Mouse (Mus musculus) limb, embryonic 12.5 days (tissue): ENCODE measurements at regions not wholly inside any gene's neighbourhood (a gene's known extent, or its start where the extent isn't known, plus 50 kb on each side); places are given as distances from the start of the nearest gene placed in this dataset.
A peak's percentile ranks its signal among the peaks of the same experiment; 100 is the strongest.

Source experiments
- ATAC-seq: fragments of 200-750 bp; cut with Nextera tagmentation; 2 replicates; pipeline ENCODE4 v1.8.0; 2017; ENCODE audit warnings: low read depth, moderate TSS enrichment; ENCODE audit not compliant: insufficient number of reproducible peaks, insufficient read depth, low FRiP score, low TSS enrichment
- H3K27ac ChIP-seq: fragments of 300-500 bp; sonication (generic); 2 replicates; pipeline ENCODE4 v1.5.1; 2016; ENCODE audit warnings: mild to moderate bottlenecking, moderate library complexity
- H3K27me3 ChIP-seq: fragments of 300-500 bp; sonication (generic); 2 replicates; pipeline ENCODE4 v1.6.1; 2016; ENCODE audit warnings: mild to moderate bottlenecking, moderate library complexity
- H3K36me3 ChIP-seq: fragments of 300-500 bp; sonication (generic); 2 replicates; pipeline ENCODE4 v1.6.1; 2016; ENCODE audit warnings: mild to moderate bottlenecking, moderate library complexity
- H3K4me1 ChIP-seq: fragments of 300-500 bp; sonication (generic); replicated peaks from 2 replicates; pipeline ENCODE4 v1.6.1; 2016
- H3K4me2 ChIP-seq: fragments of 300-500 bp; sonication (generic); 2 replicates; pipeline ENCODE4 v1.6.1; 2016; ENCODE audit warnings: mild to moderate bottlenecking, moderate library complexity
- H3K4me3 ChIP-seq: fragments of 300-500 bp; sonication (generic); replicated peaks from 2 replicates; pipeline ENCODE4 v1.5.1; 2016; ENCODE audit warnings: mild to moderate bottlenecking
- H3K9ac ChIP-seq: fragments of 300-500 bp; sonication (generic); replicated peaks from 2 replicates; pipeline ENCODE4 v1.6.1; 2016; ENCODE audit warnings: mild to moderate bottlenecking, moderate library complexity
- H3K9me3 ChIP-seq: fragments of 300-500 bp; sonication (generic); 2 replicates; pipeline ENCODE4 v1.6.1; 2016; ENCODE audit warnings: mild to moderate bottlenecking, moderate library complexity
- whole genome bisulfite sequencing: fragments of 180-500 bp; shearing (Covaris S2); methylation state at CpG from one replicate; pipeline ENCODE4 v1.1.7; 2016; 5-methylcytosine and 5-hydroxymethylcytosine counted together

DNA sequence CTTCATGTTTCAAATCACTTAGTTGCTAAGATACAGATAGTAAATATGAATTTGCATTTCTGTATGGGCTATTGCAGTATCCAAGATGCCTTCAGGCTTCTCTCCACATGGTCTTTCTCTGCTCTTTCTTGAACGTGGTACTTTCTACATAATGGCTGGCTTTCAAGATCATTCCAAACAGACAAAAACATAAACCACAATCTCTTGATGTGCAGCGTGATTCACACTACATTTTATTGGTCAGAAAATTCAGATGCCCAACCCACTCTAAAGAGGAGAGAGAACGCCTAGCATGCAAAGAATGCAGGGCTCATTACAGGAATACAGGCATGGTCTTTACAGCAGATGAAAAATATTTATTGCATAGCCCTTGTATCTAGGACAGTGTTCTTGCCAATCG lies 235.2 kb downstream of the Papss1 start:
- Histone ChIP-seq H3K9ac (no peak overlapping the region), H3K4me3 (no peak overlapping the region), H3K4me2 (no peak overlapping the region), H3K36me3 (no peaks in the 10 kb centered on the region), H3K4me1 (no peaks in the 10 kb centered on the region), H3K27me3 (no peaks in the 10 kb centered on the region), H3K9me3 (no peaks in the 10 kb centered on the region), H3K27ac (no peak overlapping the region)
- 73% methylated on average over 4 of the region's 4 CpGs for WGBS
- no peak for ATAC-seq

DNA sequence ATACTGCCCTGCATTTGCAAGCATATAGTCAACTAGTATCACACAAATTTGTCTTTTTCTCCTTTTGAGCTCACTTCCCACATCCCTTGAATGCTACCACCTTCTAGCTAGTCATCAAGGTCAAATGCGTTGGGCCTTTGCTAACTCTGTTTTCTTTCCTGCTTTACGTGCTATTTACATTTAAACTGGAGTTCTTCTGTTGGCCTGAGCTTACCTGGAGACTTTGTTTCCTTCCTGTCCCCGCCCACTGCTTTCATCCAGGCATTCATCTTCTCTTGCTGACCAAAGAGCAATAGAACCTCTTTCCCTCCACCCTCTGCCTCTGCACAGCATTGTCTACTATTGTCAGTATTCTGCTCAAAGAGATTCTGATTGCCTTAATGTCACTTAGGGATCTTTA lies 237.0 kb downstream of the Papss1 start:
- Histone ChIP-seq H3K36me3 (no peaks in the 10 kb centered on the region), H3K4me1 (no peaks in the 10 kb centered on the region), H3K4me3 (no peak overlapping the region), H3K9ac (no peak overlapping the region), H3K27me3 (no peaks in the 10 kb centered on the region), H3K4me2 (no peak overlapping the region), H3K27ac (no peak overlapping the region), H3K9me3 (no peaks in the 10 kb centered on the region)
- 76% methylated on average over 3 of the region's 3 CpGs for WGBS
- ATAC-seq = no peak

GRCm38 (mm10) chr3:131802841-131803240 lies 238.3 kb downstream of the Papss1 start:
- H3K27ac ChIP-seq = no peak overlapping the region
- no peak overlapping the region for H3K9ac ChIP-seq
- no peak overlapping the region for H3K4me3 ChIP-seq
- H3K9me3 ChIP-seq = no peaks in the 10 kb centered on the region
- ATAC-seq = no peak
- WGBS = 87% methylated on average over 7 of the region's 7 CpGs
- H3K36me3 ChIP-seq = no peaks in the 10 kb centered on the region
- no peaks in the 10 kb centered on the region for H3K4me1 ChIP-seq
- H3K27me3 ChIP-seq = no peaks in the 10 kb centered on the region
- no peak overlapping the region for H3K4me2 ChIP-seq

DNA sequence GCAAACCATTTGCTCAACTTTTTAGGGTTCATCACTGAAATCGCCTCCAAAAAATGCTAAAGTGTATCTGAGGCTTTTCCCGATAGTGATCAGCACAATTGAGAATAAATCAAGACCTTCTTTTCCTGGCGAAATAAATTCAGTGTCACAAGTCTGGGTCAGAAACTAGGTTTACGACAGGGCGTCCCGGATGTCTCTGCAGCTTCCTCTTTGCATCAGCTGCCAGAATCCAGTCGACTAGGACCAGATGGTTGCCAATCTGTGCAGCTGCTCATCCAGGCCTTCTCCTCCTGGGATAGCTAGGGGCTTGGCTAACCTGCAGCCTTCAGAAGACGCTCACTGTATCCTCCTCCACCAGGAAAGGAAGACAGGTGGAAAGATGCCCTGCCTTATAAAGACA lies 243.6 kb downstream of the Papss1 start:
- no peak overlapping the region for H3K27ac ChIP-seq
- no peak overlapping the region for H3K9ac ChIP-seq
- 53% methylated on average over 8 of the region's 8 CpGs for WGBS
- H3K9me3 ChIP-seq = no peaks in the 10 kb centered on the region
- H3K36me3 ChIP-seq = no peaks in the 10 kb centered on the region
- no peak overlapping the region for H3K4me3 ChIP-seq
- ATAC-seq = no peak
- H3K4me2 ChIP-seq = no peak overlapping the region
- no peaks in the 10 kb centered on the region for H3K4me1 ChIP-seq
- no peaks in the 10 kb centered on the region for H3K27me3 ChIP-seq

DNA sequence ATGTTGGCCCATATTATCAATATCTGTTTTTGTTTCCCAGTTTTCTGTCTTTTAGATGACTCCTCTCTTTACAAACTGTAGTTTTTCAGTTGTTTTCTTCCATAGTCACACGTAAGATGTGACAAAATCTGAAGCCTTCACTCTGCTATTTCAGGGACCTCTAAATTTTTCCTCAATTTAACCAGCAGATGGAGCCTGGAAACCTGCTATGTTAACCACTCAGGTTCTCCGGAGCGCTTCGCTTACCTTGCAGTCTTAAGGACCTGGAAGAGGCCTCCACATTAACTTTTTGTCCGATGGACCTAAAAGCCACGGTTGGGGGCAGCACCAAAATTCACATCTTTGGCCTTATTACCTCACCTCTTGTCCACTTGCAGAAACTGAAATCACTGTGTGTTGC lies 248.4 kb downstream of the Papss1 start:
- WGBS = 47% methylated on average over 6 of the region's 6 CpGs
- ATAC-seq = no peak
- H3K4me2 ChIP-seq = no peak overlapping the region
- H3K27ac ChIP-seq = no peak overlapping the region
- no peak overlapping the region for H3K4me3 ChIP-seq
- H3K27me3 ChIP-seq = no peaks in the 10 kb centered on the region
- H3K9ac ChIP-seq = no peak overlapping the region
- H3K4me1 ChIP-seq = no peaks in the 10 kb centered on the region
- H3K9me3 ChIP-seq = no peaks in the 10 kb centered on the region
- H3K36me3 ChIP-seq = no peaks in the 10 kb centered on the region

- no peaks in the 10 kb centered on the region for H3K27me3 ChIP-seq
- no peaks in the 10 kb centered on the region for H3K4me1 ChIP-seq
- ATAC-seq = no peak
- no peak overlapping the region for H3K4me3 ChIP-seq
- no peak overlapping the region for H3K27ac ChIP-seq
- 81% methylated on average over 1 of the region's 1 CpGs for WGBS
- H3K36me3 ChIP-seq = no peaks in the 10 kb centered on the region
- H3K4me2 ChIP-seq = no peak overlapping the region
- H3K9ac ChIP-seq = no peak overlapping the region
- H3K9me3 ChIP-seq = no peaks in the 10 kb centered on the region
These were observed 254.2 kb downstream of the Papss1 start for GRCm38 (mm10) chr3:131818806-131819205.

GRCm38 (mm10) chr3:131857442-131857841 lies 227.7 kb upstream of the Dkk2 start:
- no peaks in the 10 kb centered on the region for H3K36me3 ChIP-seq
- ATAC-seq = no peak
- H3K9me3 ChIP-seq = no peaks in the 10 kb centered on the region
- 63% methylated on average over 2 of the region's 2 CpGs for WGBS
- no peaks in the 10 kb centered on the region for H3K27me3 ChIP-seq
- 0 out of 2 replicates have a peak, but pooled peaks cover 4% of the 10 kb centered on the region for H3K4me1 ChIP-seq
- no peak overlapping the region for H3K9ac ChIP-seq
- H3K4me3 ChIP-seq = no peak overlapping the region
- no peak overlapping the region for H3K27ac ChIP-seq
- H3K4me2 ChIP-seq = no peak overlapping the region

GRCm38 (mm10) chr3:131859083-131859482 lies 226.0 kb upstream of the Dkk2 start:
- WGBS = 54% methylated on average over 12 of the region's 12 CpGs
- Histone ChIP-seq H3K27me3 (no peaks in the 10 kb centered on the region), H3K9ac (no peak overlapping the region), H3K36me3 (no peaks in the 10 kb centered on the region), H3K27ac (no peak overlapping the region), H3K4me1 (0 out of 2 replicates have a peak, but pooled peaks cover 4% of the 10 kb centered on the region), H3K4me2 (no peak overlapping the region), H3K4me3 (no peak overlapping the region), H3K9me3 (no peaks in the 10 kb centered on the region)
- ATAC-seq = no peak

DNA sequence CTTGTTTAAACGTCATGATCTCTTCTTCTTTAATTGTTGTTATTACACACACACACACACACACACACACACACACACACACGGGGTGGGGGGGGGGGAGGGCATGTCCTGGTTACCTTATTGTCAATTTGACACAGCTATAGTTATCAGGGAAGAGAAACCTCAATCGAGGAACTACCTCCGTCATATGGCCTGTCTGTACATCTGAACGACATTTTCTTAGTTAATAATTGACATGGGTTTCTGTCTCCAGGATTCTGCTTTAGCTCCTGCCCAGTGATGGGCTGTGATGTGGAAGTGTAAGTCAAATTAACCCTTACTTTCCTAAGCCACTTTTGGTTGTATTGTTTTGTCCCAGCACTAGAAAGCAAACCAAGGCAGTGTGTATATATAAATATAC lies 220.0 kb upstream of the Dkk2 start:
- 71% methylated on average over 5 of the region's 5 CpGs for WGBS

GRCm38 (mm10) chr3:131867266-131867665 lies 217.8 kb upstream of the Dkk2 start:
- Histone ChIP-seq H3K27me3 (no peaks in the 10 kb centered on the region), H3K36me3 (no peaks in the 10 kb centered on the region), H3K9me3 (no peaks in the 10 kb centered on the region), H3K4me2 (no peak overlapping the region), H3K27ac (no peak overlapping the region), H3K9ac (no peak overlapping the region), H3K4me3 (no peak overlapping the region), H3K4me1 (peaks cover 9% of the 10 kb centered on the region)
- ATAC-seq = no peak
- 73% methylated on average over 3 of the region's 3 CpGs for WGBS

More for the DNA sequence above, 220.0 kb upstream of the Dkk2 start:
- H3K27me3 ChIP-seq = no peaks in the 10 kb centered on the region
- no peak overlapping the region for H3K4me2 ChIP-seq
- no peaks in the 10 kb centered on the region for H3K36me3 ChIP-seq
- no peaks in the 10 kb centered on the region for H3K9me3 ChIP-seq
- H3K4me1 ChIP-seq = peaks cover 9% of the 10 kb centered on the region
- H3K4me3 ChIP-seq = no peak overlapping the region
- no peak overlapping the region for H3K9ac ChIP-seq
- no peak for ATAC-seq
- no peak overlapping the region for H3K27ac ChIP-seq

- no peaks in the 10 kb centered on the region for H3K27me3 ChIP-seq
- no peaks in the 10 kb centered on the region for H3K9me3 ChIP-seq
- 0 out of 2 replicates have a peak, but pooled peaks have one; percentile 56 for ATAC-seq
- no peak overlapping the region for H3K4me3 ChIP-seq
- no peak overlapping the region for H3K27ac ChIP-seq
- H3K4me1 ChIP-seq = peaks cover 9% of the 10 kb centered on the region
- WGBS = 45% methylated on average over 11 of the region's 11 CpGs
- H3K4me2 ChIP-seq = no peak overlapping the region
- H3K36me3 ChIP-seq = no peaks in the 10 kb centered on the region
- no peak overlapping the region for H3K9ac ChIP-seq
These were observed 216.7 kb upstream of the Dkk2 start for GRCm38 (mm10) chr3:131868219-131868964.

DNA sequence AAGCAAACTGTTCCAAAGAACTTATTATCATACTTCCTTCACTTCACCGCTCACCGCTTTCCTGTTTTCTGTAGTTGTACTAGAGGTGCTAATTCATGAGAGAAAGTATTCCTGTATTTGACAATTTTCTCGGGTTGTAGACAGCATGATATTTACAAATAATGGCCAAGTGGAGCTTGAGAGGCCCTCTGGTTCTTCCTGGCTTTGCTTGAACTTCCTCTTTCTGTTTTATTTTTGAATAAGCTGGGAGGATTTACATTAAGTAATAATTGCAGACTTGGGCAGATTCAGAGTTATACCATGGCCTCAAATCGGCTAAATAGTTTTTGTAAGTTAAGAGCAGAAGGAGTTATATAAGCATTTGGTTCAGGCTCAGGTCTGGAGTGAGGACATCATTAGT lies 215.8 kb upstream of the Dkk2 start:
- 87% methylated on average over 4 of the region's 4 CpGs for WGBS
- ATAC-seq = no peak
- no peaks in the 10 kb centered on the region for H3K9me3 ChIP-seq

More for the DNA sequence above, 215.8 kb upstream of the Dkk2 start:
- Histone ChIP-seq H3K9ac (no peak overlapping the region), H3K27ac (no peak overlapping the region), H3K4me3 (no peak overlapping the region), H3K36me3 (no peaks in the 10 kb centered on the region), H3K4me1 (peaks cover 9% of the 10 kb centered on the region), H3K27me3 (no peaks in the 10 kb centered on the region), H3K4me2 (no peak overlapping the region)
